Mouse (Mus musculus): Measurements from ENCODE around the gene Map2k6.

Map2k6 gene

DNA sequence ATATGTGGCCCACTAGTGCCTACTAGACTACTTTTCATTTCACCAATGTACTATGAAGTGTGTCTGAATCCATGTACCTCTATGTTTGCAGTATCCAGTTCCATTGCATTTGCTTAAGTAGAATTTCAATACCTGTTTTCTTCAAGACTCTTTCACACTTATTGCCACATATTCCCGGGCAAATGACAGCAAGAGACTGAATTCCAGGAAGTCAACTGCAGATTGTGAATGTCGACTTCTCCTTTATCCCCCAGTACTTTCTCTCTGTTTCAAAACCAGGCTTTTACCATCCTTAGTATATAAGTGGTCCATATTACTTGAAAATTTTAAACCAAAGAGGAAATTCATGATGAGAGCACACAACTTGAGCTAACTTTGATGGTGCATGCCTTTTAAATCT, 4.7 kb downstream of the Map2k6 start:
- DNase-seq (ENCODE audit: low spot score) = no peak

DNA sequence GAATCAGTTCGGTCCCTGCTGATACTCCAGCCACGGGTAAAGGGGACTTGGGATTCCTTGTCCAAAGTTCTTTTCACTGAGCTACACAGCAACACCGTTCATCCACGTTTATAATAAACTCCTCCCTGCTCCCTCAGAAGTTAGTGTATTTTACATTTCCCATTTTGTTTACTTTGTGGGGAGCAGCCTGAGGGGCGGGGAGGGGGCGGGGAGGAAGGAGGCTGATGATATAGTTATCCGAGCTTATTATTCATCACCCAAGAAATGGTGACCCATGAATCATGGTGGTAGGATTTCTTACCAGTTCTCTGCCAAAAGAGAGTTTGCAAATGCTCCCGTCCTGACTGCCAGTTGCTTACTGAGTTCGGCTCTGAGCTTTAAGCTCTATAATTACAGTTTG, 6.7 kb downstream of the Map2k6 start:
- no peak for DNase-seq (ENCODE audit: low spot score)

- no peak for DNase-seq (ENCODE audit: low spot score)
Measured at GRCm38 (mm10) chr11:110409131-110409530, 10.2 kb downstream of the Map2k6 start.

GRCm38 (mm10) chr11:110409776-110410175, 10.9 kb downstream of the Map2k6 start:
- DNase-seq (ENCODE audit: low spot score) = no peak

DNA sequence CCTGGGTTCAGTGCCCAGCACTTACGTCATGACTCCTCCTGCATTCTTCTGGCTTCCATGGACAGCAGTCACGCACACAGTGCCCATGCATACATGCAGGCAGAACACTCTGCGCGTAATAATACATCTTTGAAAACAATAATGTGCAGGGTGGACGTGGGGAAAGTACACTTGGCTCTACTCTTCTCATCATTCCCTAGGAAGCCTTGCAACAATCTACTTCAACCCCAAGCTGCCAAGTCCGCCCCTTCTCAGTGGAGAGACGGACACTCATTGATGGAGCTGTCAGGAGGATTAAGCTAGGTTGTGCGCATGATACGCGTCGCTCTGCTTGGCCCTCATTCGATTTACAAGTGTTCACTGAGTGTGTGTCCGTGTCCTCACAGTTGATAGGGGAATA, 12.7 kb downstream of the Map2k6 start:
- no peak for DNase-seq (ENCODE audit: low spot score)

- no peak for DNase-seq (ENCODE audit: low spot score)
Measured at GRCm38 (mm10) chr11:110414263-110414662, 15.3 kb downstream of the Map2k6 start.

DNA sequence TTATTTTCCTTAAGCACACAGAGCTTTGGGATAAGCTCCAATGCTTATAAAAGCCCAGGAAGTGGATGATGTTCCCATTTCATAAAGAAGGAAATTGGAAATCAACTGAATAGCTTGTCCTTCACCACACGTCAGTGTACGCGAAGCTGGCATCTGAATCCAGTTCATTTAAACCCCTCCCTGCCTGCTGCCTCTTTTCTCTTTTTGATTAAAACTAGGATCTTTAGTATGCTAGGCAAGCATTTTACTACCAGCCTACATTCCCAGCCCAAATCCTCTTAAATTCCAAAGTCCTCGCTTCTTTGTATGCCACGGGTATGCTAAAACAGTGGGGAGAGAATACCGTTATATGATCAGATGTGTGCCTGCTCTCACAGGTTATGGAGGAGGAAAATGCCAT, 17.8 kb downstream of the Map2k6 start:
- DNase-seq (ENCODE audit: low spot score) = no peak

GRCm38 (mm10) chr11:110420463-110420862, 21.5 kb downstream of the Map2k6 start:
- no peak for DNase-seq (ENCODE audit: low spot score)

DNA sequence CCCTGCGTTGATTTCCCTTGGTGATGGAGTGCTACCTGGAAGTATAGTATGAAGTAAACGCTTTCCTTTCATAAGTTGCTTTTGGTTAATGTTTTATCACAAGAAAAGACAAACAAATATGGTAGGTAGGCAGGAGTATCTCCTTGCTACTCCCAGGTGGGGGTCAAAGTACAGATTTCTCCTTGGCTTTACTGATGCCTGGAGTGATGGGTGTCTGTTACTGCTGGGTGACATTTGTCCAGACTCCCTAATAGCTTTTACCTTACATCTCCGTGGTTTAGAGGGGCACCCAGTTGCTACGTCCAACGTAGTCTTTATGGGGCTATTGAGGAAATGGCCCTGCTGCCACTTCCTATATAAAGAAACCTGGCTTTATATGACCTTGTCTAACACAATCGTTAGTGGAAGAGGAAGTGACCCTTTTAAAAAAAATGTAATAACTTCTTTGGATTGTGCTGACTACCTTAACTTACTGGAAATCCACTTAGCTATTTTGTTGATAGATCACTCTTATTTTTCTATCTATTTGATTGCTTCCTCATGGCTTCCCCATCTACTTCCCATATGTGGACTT, 27.7 kb downstream of the Map2k6 start:
- no peak for DNase-seq (ENCODE audit: low spot score)

DNA sequence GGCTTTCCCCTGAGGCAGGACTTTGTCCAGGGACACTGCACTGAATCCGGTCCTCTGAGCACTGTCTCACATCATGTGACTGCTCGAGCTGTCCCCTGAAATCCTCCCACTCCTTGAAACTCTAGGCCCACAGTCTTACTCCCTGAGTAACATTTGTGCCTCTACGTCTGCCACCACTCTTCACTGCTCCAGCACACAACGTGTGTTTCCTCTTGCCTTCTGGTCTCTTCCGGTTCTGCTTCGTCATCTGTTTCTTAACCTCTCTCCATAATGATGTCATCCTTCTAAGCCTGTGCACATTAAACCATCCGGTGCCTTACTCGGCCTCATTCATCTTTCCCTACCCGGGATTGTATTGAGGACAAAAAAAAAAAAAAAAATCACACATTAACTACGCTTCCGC, 28.2 kb downstream of the Map2k6 start:
- no peak for DNase-seq (ENCODE audit: low spot score)

DNA sequence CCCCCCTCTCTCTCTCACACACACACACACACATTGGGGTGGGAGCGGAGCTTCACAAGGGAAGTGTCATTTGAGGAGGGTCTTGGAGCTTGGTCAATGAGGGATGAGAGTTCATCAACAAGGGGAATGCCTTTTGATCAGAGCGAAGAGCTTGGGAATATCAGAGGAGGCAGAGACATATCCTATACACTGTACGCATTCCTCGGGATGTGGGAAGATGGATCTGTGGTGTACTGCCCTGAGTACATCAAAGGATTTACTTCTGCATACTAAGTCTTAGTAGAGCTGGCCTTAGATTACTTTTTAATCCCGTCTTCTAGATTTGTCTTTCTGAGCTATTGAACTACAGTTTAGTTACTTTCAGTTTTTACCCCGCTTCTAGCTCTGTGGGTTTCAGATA, 30.1 kb downstream of the Map2k6 start:
- no peak for DNase-seq (ENCODE audit: low spot score)

DNA sequence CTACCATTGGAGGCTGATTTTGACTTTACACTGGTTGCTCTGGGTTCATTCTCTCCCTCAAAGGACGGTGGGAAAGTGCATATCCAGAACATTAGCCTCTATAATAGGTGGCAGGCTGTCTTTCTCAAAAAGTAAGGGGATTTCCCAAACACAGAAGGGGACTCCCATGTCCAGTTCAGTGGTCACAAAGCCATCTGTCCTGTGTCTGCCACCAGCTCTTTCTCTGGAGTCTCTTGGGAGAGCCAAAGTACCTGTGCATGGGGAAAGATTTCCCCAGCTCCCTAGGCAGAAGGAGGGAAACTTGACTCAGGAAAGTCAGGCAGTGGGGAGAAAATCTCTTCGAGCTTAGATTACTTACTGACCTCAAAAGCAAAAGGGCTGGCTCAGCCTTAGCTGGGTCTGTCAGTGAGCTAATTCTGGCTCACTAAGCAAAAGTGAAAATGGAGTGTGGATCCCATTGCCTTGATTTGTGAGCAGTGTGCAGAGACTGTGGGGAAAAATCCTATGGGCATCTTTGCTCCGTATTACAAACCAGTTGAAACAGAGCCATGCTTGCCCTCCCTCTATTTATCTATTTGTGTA, 31.0 kb downstream of the Map2k6 start:
- no peak for DNase-seq (ENCODE audit: low spot score)

DNA sequence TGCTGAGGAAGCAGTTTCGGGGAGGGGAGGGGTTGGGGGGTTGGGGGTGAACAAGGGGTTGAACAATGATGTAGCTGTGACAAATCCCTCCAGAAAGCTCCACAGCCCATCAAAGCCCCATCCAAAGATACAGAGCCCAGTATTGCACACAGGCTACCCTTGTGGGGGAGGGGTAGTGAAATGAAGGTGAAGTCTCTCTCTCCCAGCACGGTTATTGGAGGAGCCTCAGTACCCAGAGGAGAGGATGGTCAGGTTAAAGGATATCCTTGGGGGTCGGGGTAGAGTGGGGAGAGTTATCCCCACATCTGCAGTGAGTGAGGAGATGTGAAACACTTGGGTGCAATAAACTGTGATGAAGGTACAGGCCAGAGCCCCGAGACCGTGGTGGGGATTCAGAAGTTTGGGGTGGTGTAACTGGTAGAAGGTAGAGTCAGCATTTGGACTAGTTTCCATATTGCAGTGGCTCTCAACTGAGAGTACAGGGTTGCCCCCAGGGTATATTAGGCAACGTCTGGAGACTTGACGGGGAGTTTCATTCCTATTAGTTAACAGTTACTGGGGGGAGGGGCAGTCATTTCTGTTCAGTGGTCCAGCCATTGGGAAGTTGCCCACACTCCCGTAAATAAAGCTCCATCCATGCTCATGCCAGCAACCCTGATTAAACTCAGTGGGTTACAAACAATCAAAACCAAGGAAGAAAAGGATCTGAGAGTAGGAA, 37.1 kb downstream of the Map2k6 start:
- no peak for DNase-seq (ENCODE audit: low spot score)

DNA sequence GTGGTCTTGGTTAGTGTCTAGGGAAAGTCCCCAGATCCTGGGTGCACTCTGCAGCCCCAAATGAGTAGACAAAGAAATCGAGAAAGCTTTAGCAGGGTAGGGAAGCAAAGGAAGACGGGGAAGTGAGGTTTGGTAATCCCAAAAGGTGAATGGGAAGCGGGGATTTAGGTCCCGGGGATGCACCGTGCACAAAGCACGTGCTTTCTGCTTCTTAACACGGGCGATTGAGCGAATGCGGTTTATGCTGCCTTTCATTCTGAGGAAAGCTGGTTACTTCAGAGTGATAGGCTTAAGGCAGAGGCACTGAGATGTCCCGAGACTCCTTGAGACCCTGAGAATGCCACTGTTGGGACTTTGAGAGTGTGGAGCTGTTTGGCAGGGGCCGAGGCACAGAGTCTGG, 38.1 kb downstream of the Map2k6 start:
- no peak for DNase-seq (ENCODE audit: low spot score)

GRCm38 (mm10) chr11:110438135-110438534, 39.2 kb downstream of the Map2k6 start:
- no peak for DNase-seq (ENCODE audit: low spot score)

DNA sequence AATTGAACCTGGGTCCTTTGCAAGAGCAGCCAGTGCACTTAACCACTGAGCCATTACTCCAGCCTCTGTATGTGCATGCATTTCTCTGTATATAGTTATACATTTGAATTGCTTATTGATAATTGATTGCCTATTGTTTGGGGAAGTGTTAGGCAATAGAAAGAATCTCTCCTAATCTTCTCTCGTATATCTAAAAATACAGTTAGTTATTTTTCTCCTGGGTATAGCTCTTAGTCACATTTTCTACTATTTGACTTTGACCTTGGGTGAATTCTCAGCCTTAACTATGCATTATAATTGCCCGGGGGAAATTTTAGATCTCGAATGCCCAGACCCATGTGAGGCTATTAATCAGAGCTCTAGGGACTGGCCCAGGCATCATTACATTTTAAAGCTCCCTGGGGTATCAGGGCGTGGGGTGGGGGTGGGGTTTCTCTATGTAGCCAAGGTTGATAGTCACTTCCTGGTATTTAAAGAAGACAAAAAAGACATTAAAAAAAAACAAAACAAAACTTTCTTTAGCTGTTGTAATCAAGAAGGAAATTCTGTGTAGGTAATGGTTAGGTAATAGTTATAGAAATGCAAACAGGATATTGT, 39.9 kb downstream of the Map2k6 start:
- DNase-seq (ENCODE audit: low spot score) = no peak

DNA sequence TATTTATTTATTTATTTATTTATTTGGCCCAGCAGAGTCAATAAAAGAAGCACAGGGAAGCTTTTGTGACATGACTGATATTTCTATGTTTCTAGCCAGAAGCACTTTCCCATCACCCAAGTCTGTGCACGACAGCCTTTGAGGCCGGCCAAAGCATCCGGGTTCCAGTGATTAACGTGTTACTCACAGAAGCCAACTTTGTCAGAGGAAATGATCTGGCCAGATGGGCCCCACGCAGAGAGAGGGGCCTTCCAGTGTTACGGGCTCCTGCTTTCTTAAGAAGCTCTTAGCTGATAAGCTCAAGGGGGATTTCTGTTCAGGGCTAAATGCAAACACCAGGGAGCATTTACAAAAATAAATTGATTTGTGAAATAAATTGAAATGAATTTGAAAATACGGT, 40.4 kb downstream of the Map2k6 start:
- DNase-seq (ENCODE audit: low spot score) = no peak

DNA sequence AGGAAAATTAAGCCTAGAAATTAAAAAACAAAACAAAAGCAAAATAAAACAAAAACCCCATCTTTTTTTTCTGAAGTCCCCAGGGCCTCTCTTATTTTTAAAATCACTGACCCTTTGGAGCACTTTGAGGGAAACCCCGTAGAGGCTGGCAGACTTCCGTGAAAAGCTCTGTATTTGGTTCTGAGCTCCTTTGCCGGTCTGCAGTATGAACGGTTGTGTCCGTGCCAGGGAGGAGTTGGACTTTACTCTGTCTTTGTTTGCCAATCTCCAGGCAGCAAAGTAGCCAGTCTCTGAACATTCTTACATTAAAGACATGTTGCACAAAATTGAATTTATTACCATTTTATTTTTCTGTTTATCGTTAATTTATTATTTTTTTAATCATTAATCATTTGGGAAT, 45.7 kb downstream of the Map2k6 start:
- DNase-seq (ENCODE audit: low spot score) = no peak

GRCm38 (mm10) chr11:110448131-110448725, 49.3 kb downstream of the Map2k6 start:
- peak; percentile 22 for DNase-seq (ENCODE audit: low spot score)

DNA sequence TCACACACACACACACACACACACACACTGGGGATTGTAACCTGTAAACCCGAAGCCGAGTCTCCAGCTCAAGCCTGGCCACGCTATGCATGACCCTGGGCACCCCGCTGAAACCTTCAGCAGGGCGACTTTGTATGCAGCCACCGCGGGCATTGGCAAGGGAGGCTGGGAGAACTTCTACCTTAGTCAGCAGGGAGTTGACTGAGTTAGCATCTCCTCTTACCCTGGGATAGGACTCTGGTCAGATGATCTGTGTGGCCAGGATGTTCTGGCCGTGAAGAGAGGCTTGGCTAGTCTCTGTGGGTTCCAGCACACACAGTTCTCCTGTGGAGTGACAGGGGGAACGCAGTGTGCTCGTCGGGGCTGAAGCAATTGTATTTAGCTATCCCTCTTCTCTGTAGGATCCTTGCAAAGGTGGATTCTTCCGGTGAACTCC, 49.8 kb downstream of the Map2k6 start:
- peak; percentile 12 for DNase-seq (ENCODE audit: low spot score)

- no peak for DNase-seq (ENCODE audit: low spot score)
Measured at GRCm38 (mm10) chr11:110449183-110449582, 50.3 kb downstream of the Map2k6 start.

DNA sequence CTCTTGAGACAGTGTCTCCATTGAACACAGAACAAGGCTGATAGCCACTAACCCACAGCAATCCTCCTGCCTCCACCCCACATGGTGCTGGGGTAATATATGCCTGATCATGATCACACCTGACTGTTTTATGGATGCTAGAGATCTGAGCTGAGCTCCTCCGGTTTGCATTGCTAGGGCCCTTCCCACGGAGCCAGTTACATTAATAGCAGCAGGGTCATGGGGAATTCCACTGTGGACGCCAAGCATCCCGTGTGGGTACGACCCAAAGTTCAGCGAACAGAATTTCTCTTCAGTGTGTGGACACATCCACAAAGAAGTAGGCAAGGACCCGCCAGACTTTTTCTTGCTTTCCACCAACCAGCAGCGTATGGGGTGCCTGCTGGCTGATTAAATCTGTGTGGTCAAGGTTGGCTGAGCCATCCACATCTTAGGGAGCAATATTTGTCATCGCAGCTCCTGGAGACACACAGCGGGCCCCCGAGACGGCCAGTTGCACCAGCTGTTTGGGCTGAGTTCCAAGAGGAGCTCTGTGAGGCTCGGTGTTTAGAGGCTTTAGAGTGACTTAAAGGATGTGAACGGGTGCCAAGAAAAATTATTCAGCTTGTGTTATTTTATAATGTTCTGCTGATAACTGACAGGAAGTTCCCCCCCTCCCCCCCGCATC, 51.3 kb downstream of the Map2k6 start:
- DNase-seq (ENCODE audit: low spot score) = no peak

All from urinary bladder, postnatal 25 days (tissue).